Mouse (Mus musculus): ENCODE data around the gene Kirrel3.

GRCm38 (mm10) chr9:34484665-34485064, 1.0 kb upstream of the Kirrel3 start:
- TF ChIP-seq POLR2A (IDR thresholded peaks at IDR 0.05; ENCODE audit: borderline replicate concordance, low read depth, low read length) (no peak), CTCF (IDR thresholded peaks at IDR 0.05; ENCODE audit: low read depth, low read length) (no peak)
